Mouse (Mus musculus) MEL (cell line): ENCODE data around the gene Sgsm2. TPM values are rescaled to one million over a fixed set of nuclear protein-coding genes. Genes with fewer than 3 reads are reported as not detected.
A peak's percentile ranks its signal among the peaks of the same experiment; 100 is the strongest.

Experiments used
- DNase-seq: peaks from one replicate; pipeline ENCODE4 v3.0.0; 2011; ENCODE audit warnings: low read depth, low spot score
- H3K27ac ChIP-seq: 2 replicates; pipeline ENCODE4 v1.5.1; 2012; ENCODE audit warnings: low read depth, mild to moderate bottlenecking, control low read depth, low read length, moderate library complexity; ENCODE audit not compliant: control insufficient read depth
- H3K27me3 ChIP-seq, 2 experiments: fragments of 150-350 bp in 1 of 2; sonication (generic) in 1 of 2; 2 replicates each; pipeline ENCODE4 v1.6.1; 2012; ENCODE audit warnings: low read length in 2 of 2, mild to moderate bottlenecking in 2 of 2, improper control_type of control experiment in 1 of 2, moderate library complexity in 1 of 2; ENCODE audit not compliant: insufficient read depth in 2 of 2, control insufficient read depth in 1 of 2
- H3K36me3 ChIP-seq, 2 experiments: 2 replicates each; pipeline ENCODE4 v1.6.1; 2012 to 2014; ENCODE audit warnings: low read length in 2 of 2, improper control_type of control experiment in 1 of 2, inconsistent platforms in 1 of 2, mild to moderate bottlenecking in 1 of 2; ENCODE audit not compliant: insufficient read depth in 2 of 2, control insufficient read depth in 1 of 2
- H3K4me1 ChIP-seq, 2 experiments: fragments of 150-350 bp in 1 of 2; sonication (generic) in 1 of 2; 2 replicates each; pipeline ENCODE4 v1.6.1; 2012; ENCODE audit warnings: low read length in 2 of 2, improper control_type of control experiment in 1 of 2, mild to moderate bottlenecking in 1 of 2; ENCODE audit not compliant: insufficient read depth in 2 of 2, control insufficient read depth in 1 of 2
- H3K4me3 ChIP-seq, 2 experiments: fragments of 150-350 bp in 1 of 2; sonication (generic) in 1 of 2; 2 replicates each; pipeline ENCODE4 v1.5.1; 2012; ENCODE audit warnings: low read depth in 2 of 2, low read length in 2 of 2, mild to moderate bottlenecking in 2 of 2, moderate library complexity in 2 of 2, control low read depth in 1 of 2, improper control_type of control experiment in 1 of 2; ENCODE audit not compliant: control insufficient read depth in 1 of 2, insufficient read depth in 1 of 2
- H3K79me2 ChIP-seq: 2 replicates; pipeline ENCODE4 v1.6.1; 2012; ENCODE audit warnings: mild to moderate bottlenecking, low read length, moderate library complexity; ENCODE audit not compliant: control insufficient read depth, poor library complexity, insufficient read depth
- H3K9ac ChIP-seq: 2 replicates; pipeline ENCODE4 v1.6.1; 2012; ENCODE audit warnings: low read depth, mild to moderate bottlenecking, control low read depth, low read length, moderate library complexity; ENCODE audit not compliant: control insufficient read depth, poor library complexity, severe bottlenecking
- H3K9me3 ChIP-seq: fragments of 150-350 bp; sonication (generic); replicated peaks from 2 replicates; pipeline ENCODE4 v1.6.1; 2012; ENCODE audit warnings: mild to moderate bottlenecking, low read length, improper control_type of control experiment, moderate library complexity; ENCODE audit not compliant: insufficient read depth
- BHLHE40 ChIP-seq: IDR thresholded peaks from 2 replicates; pipeline ENCODE4 v1.6.1; 2012; ENCODE audit warnings: low read depth, mild to moderate bottlenecking, inconsistent platforms, low read length, improper control_type of control experiment, borderline replicate concordance
- CHD1 ChIP-seq: IDR thresholded peaks from 2 replicates; pipeline ENCODE4 v1.6.1; 2012; ENCODE audit warnings: low read depth, mild to moderate bottlenecking, inconsistent platforms, low read length, improper control_type of control experiment
- E2F4 ChIP-seq: IDR thresholded peaks from 2 replicates; pipeline ENCODE4 v1.6.1; 2011; ENCODE audit warnings: low read depth, low read length, improper control_type of control experiment, borderline replicate concordance
- EP300 ChIP-seq, 2 experiments: IDR thresholded peaks; 2 replicates each; pipeline ENCODE4 v1.6.1; 2011; ENCODE audit warnings: improper control_type of control experiment in 2 of 2, low read length in 2 of 2, low read depth in 1 of 2, mild to moderate bottlenecking in 1 of 2
- GABPA ChIP-seq: IDR thresholded peaks from 2 replicates; pipeline ENCODE4 v1.6.1; 2012; ENCODE audit warnings: low read depth, mild to moderate bottlenecking, inconsistent platforms, low read length, improper control_type of control experiment, moderate library complexity
- GATA1 ChIP-seq: IDR thresholded peaks from 2 replicates; pipeline ENCODE4 v1.6.1; 2011; ENCODE audit warnings: low read depth, low read length, improper control_type of control experiment
- HCFC1 ChIP-seq: IDR thresholded peaks from 2 replicates; pipeline ENCODE4 v1.6.1; 2012; ENCODE audit warnings: low read depth, mild to moderate bottlenecking, inconsistent platforms, low read length, improper control_type of control experiment, moderate library complexity
- JUND ChIP-seq: IDR thresholded peaks from 2 replicates; pipeline ENCODE4 v1.6.1; 2011; ENCODE audit warnings: low read depth, mild to moderate bottlenecking, improper control_type of control experiment, low read length
- MAX ChIP-seq: IDR thresholded peaks from 2 replicates; pipeline ENCODE4 v1.6.1; 2011; ENCODE audit warnings: low read length, improper control_type of control experiment
- MAZ ChIP-seq: IDR thresholded peaks from 2 replicates; pipeline ENCODE4 v1.6.1; 2012; ENCODE audit warnings: low read depth, mild to moderate bottlenecking, inconsistent platforms, low read length, improper control_type of control experiment
- MYB ChIP-seq: IDR thresholded peaks from 2 replicates; pipeline ENCODE4 v1.6.1; 2011; ENCODE audit warnings: mild to moderate bottlenecking, low read depth, low read length, improper control_type of control experiment
- NELFE ChIP-seq: IDR thresholded peaks from 2 replicates; pipeline ENCODE4 v1.6.1; 2011; ENCODE audit warnings: low read depth, low read length, improper control_type of control experiment
- POLR2A ChIP-seq, 2 experiments: IDR thresholded peaks; 2 replicates each; pipeline ENCODE4 v1.6.1; 2011 to 2012; ENCODE audit warnings: low read length in 2 of 2, mild to moderate bottlenecking in 2 of 2, control low read depth in 1 of 2, improper control_type of control experiment in 1 of 2, low read depth in 1 of 2, moderate library complexity in 1 of 2; ENCODE audit not compliant: control insufficient read depth in 1 of 2, insufficient read depth in 1 of 2, poor library complexity in 1 of 2
- POLR2AphosphoS2 ChIP-seq: IDR thresholded peaks from 2 replicates; pipeline ENCODE4 v1.6.1; 2011; ENCODE audit warnings: low read length, improper control_type of control experiment
- POLR2AphosphoS5 ChIP-seq: IDR thresholded peaks from 2 replicates; pipeline ENCODE4 v1.6.1; 2012; ENCODE audit warnings: low read depth, borderline replicate concordance, mild to moderate bottlenecking, inconsistent platforms, low read length, moderate library complexity, mixed read lengths
- RAD21 ChIP-seq: IDR thresholded peaks from 2 replicates; pipeline ENCODE4 v1.6.1; 2011; ENCODE audit warnings: mild to moderate bottlenecking, low read depth, low read length, improper control_type of control experiment
- UBTF ChIP-seq: IDR thresholded peaks from 2 replicates; pipeline ENCODE4 v1.6.1; 2012; ENCODE audit warnings: low read depth, mild to moderate bottlenecking, inconsistent platforms, low read length, improper control_type of control experiment, moderate library complexity, borderline replicate concordance; ENCODE audit not compliant: insufficient read depth
- ZC3H11A ChIP-seq: IDR thresholded peaks from 2 replicates; pipeline ENCODE4 v1.6.1; 2012; ENCODE audit warnings: low read depth, mild to moderate bottlenecking, inconsistent platforms, low read length, improper control_type of control experiment
- ZKSCAN1 ChIP-seq: IDR thresholded peaks from 2 replicates; pipeline ENCODE4 v1.6.1; 2012; ENCODE audit warnings: low read depth, mild to moderate bottlenecking, inconsistent platforms, low read length, improper control_type of control experiment, moderate library complexity
- ZMIZ1 ChIP-seq: IDR thresholded peaks from 2 replicates; pipeline ENCODE4 v1.6.1; 2012; ENCODE audit warnings: low read depth, mild to moderate bottlenecking, inconsistent platforms, low read length, improper control_type of control experiment, moderate library complexity
- polyA plus RNA-seq, 2 experiments: library from polyadenylated mRNA; stranded (reverse) in 1 of 2; unstranded in 1 of 2; fragments of >175 nt in 1 of 2; fragments of >200 nt in 1 of 2; gene quantifications; 2 replicates each; pipeline versions ENCODE4 v1.2.1 to v1.2.4; 2012; ENCODE audit warnings: low replicate concordance in 2 of 2, low read depth in 1 of 2; ENCODE audit not compliant: insufficient read length in 2 of 2, insufficient read depth in 1 of 2, missing spikeins in 1 of 2
- total RNA-seq: library from RNA; depleted of rRNA; stranded (reverse); fragments of 300-350 nt; gene quantifications from 2 replicates; pipeline ENCODE4 v1.2.3, GENCODE M21; 2012

The Sgsm2 gene
- total and polyA plus RNA-seq, 3 experiments: 7.2 to 15.1 TPM; not detected in 1

- no peak for TF ChIP-seq ZC3H11A
- no peak for TF ChIP-seq MYB
Observed at GRCm38 (mm10) chr11:74828404-74828931, 68.4 kb downstream of the Sgsm2 start (continued).

GRCm38 (mm10) chr11:74827791-74828403, 69.0 kb downstream of the Sgsm2 start:
- TF ChIP-seq GATA1: no peak
- TF ChIP-seq MAZ: no peak
- TF ChIP-seq ZMIZ1: no peak
- no peak for TF ChIP-seq JUND
- TF ChIP-seq EP300 (IDR thresholded peaks at IDR 0.05; ENCODE audit: low read depth in 1 of 2, low read length in 2 of 2): no peak
- TF ChIP-seq E2F4: no peak
- no peak for TF ChIP-seq POLR2AphosphoS5
- no peak for TF ChIP-seq ZKSCAN1
- TF ChIP-seq GABPA: no peak
- TF ChIP-seq RAD21: no peak
- TF ChIP-seq POLR2AphosphoS2: no peak
- TF ChIP-seq UBTF: no peak
- no peak for TF ChIP-seq HCFC1
- no peak for TF ChIP-seq NELFE
- no peak; a peak in 1 of 4 replicates for TF ChIP-seq POLR2A (IDR thresholded peaks at IDR 0.05; ENCODE audit: control insufficient read depth in 1 of 2, insufficient read depth in 1 of 2, low read depth in 1 of 2, low read length in 2 of 2, poor library complexity in 1 of 2)
- TF ChIP-seq MAX: no peak
- no peak for TF ChIP-seq CHD1
- no peak for TF ChIP-seq ZC3H11A
- no peak for TF ChIP-seq BHLHE40
- Histone ChIP-seq H3K27ac (peak overlapping the region; percentile 5; the same call in 1 of the 2 replicates), H3K4me1 (peaks cover 0 to 29% of the 10 kb centered on the region in 2 experiments; a peak in 3 of 4 replicates), H3K9me3 (no peaks in the 10 kb centered on the region), H3K79me2 (peaks cover 12% of the 10 kb centered on the region), H3K27me3 (no peaks in the 10 kb centered on the region), H3K9ac (no peak overlapping the region), H3K4me3 (no peak overlapping the region), H3K36me3 (peaks cover 0 to 34% of the 10 kb centered on the region in 2 experiments; a peak in 3 of 4 replicates)
- peak; percentile 49 for DNase-seq
